Mouse (Mus musculus): ENCODE measurements around the gene Adgre5. TPM values are rescaled to one million over a fixed set of nuclear protein-coding genes. Genes with fewer than 3 reads are reported as not detected.
A peak's percentile ranks its signal among the peaks of the same experiment; 100 is the strongest.

Adgre5 gene
- total and polyA plus RNA-seq, 2 experiments from 2014 or later, result 9.2 to 9.9 TPM

GRCm38 (mm10) chr8:83736681-83737080 lies 4.4 kb downstream of the Adgre5 start:
- Histone ChIP-seq H3K4me2 (ENCODE audit: low read depth) (no peak overlapping the region), H3K9me3 (ENCODE audit: low read length) (no peaks in the 10 kb centered on the region), H3K9ac (no peak overlapping the region), H3K36me3 (ENCODE audit: insufficient read depth) (no peaks in the 10 kb centered on the region), H3K27ac (ENCODE audit: low read depth, low read length) (no peak overlapping the region), H3K27me3 (ENCODE audit: insufficient read depth, low read length) (peaks cover 13% of the 10 kb centered on the region), H3K4me3 (ENCODE audit: low read depth, low read length) (no peak overlapping the region), H3K4me1 (ENCODE audit: insufficient read depth) (no peaks in the 10 kb centered on the region)
- TF ChIP-seq CTCF (IDR thresholded peaks at IDR 0.05; ENCODE audit: low read depth), result no peak
- ATAC-seq (no peak), DNase-seq (no peak)
- 94% methylated on average over 4 of the region's 4 CpGs for WGBS

GRCm38 (mm10) chr8:83732919-83733318 lies 8.2 kb downstream of the Adgre5 start:
- Histone ChIP-seq H3K4me2 (ENCODE audit: low read depth) (no peak overlapping the region), H3K27ac (ENCODE audit: low read depth, low read length) (no peak overlapping the region), H3K9me3 (ENCODE audit: low read length) (no peaks in the 10 kb centered on the region), H3K4me1 (ENCODE audit: insufficient read depth) (no peaks in the 10 kb centered on the region), H3K36me3 (ENCODE audit: insufficient read depth) (no peaks in the 10 kb centered on the region), H3K27me3 (ENCODE audit: insufficient read depth, low read length) (no peaks in the 10 kb centered on the region), H3K4me3 (ENCODE audit: low read depth, low read length) (no peak overlapping the region), H3K9ac (no peak overlapping the region)
- WGBS, result 78% methylated on average over 6 of the region's 6 CpGs
- no peak for TF ChIP-seq CTCF (IDR thresholded peaks at IDR 0.05; ENCODE audit: low read depth)
- DNase-seq, result no peak
- ATAC-seq, result no peak

- H3K4me2 ChIP-seq (ENCODE audit: low read depth), result no peak overlapping the region
- no peak overlapping the region for H3K4me3 ChIP-seq (ENCODE audit: low read depth, low read length)
- no peak for ATAC-seq
- no peak for DNase-seq
- WGBS, result 71% methylated on average over 5 of the region's 5 CpGs
- H3K27ac ChIP-seq (ENCODE audit: low read depth, low read length), result no peak overlapping the region
- no peak overlapping the region for H3K9ac ChIP-seq
- no peaks in the 10 kb centered on the region for H3K36me3 ChIP-seq (ENCODE audit: insufficient read depth)
- H3K27me3 ChIP-seq (ENCODE audit: insufficient read depth, low read length), result no peaks in the 10 kb centered on the region
- H3K4me1 ChIP-seq (ENCODE audit: insufficient read depth), result no peaks in the 10 kb centered on the region
- no peaks in the 10 kb centered on the region for H3K9me3 ChIP-seq (ENCODE audit: low read length)
- no peak for TF ChIP-seq CTCF (IDR thresholded peaks at IDR 0.05; ENCODE audit: low read depth)
These were observed 9.2 kb downstream of the Adgre5 start for GRCm38 (mm10) chr8:83731906-83732305.

- no peaks in the 10 kb centered on the region for H3K4me1 ChIP-seq (ENCODE audit: insufficient read depth)
- peak; percentile 56 for TF ChIP-seq CTCF (IDR thresholded peaks at IDR 0.05; ENCODE audit: low read depth)
- H3K36me3 ChIP-seq (ENCODE audit: insufficient read depth), result peaks cover 18% of the 10 kb centered on the region
- 82% methylated on average over 11 of the region's 11 CpGs for WGBS
- ATAC-seq (0 out of 2 replicates have a peak, but pooled peaks have one; percentile 38), DNase-seq (no peak)
- no peaks in the 10 kb centered on the region for H3K9me3 ChIP-seq (ENCODE audit: low read length)
- no peak overlapping the region for H3K27ac ChIP-seq (ENCODE audit: low read depth, low read length)
- H3K27me3 ChIP-seq (ENCODE audit: insufficient read depth, low read length), result no peaks in the 10 kb centered on the region
- H3K4me3 ChIP-seq (ENCODE audit: low read depth, low read length), result no peak overlapping the region
- H3K9ac ChIP-seq, result no peak overlapping the region
- no peak overlapping the region for H3K4me2 ChIP-seq (ENCODE audit: low read depth)
These were observed 11.9 kb downstream of the Adgre5 start for GRCm38 (mm10) chr8:83729009-83729807.

GRCm38 (mm10) chr8:83725521-83726102 lies 15.5 kb downstream of the Adgre5 start:
- DNase-seq (no peak), ATAC-seq (no peak)
- 95% methylated on average over 8 of the region's 8 CpGs for WGBS
- Histone ChIP-seq H3K27ac (ENCODE audit: low read depth, low read length) (no peak overlapping the region), H3K27me3 (ENCODE audit: insufficient read depth, low read length) (no peaks in the 10 kb centered on the region), H3K4me3 (ENCODE audit: low read depth, low read length) (no peak overlapping the region), H3K4me1 (ENCODE audit: insufficient read depth) (no peaks in the 10 kb centered on the region), H3K36me3 (ENCODE audit: insufficient read depth) (peaks cover 54% of the 10 kb centered on the region), H3K9me3 (ENCODE audit: low read length) (no peaks in the 10 kb centered on the region), H3K4me2 (ENCODE audit: low read depth) (no peak overlapping the region), H3K9ac (no peak overlapping the region)
- TF ChIP-seq CTCF (IDR thresholded peaks at IDR 0.05; ENCODE audit: low read depth), result no peak

GRCm38 (mm10) chr8:83724697-83725482 lies 16.2 kb downstream of the Adgre5 start:
- Histone ChIP-seq H3K9ac (no peak overlapping the region), H3K4me3 (ENCODE audit: low read depth, low read length) (no peak overlapping the region), H3K27me3 (ENCODE audit: insufficient read depth, low read length) (no peaks in the 10 kb centered on the region), H3K4me2 (ENCODE audit: low read depth) (no peak overlapping the region), H3K9me3 (ENCODE audit: low read length) (no peaks in the 10 kb centered on the region), H3K36me3 (ENCODE audit: insufficient read depth) (peaks cover 61% of the 10 kb centered on the region), H3K27ac (ENCODE audit: low read depth, low read length) (no peak overlapping the region), H3K4me1 (ENCODE audit: insufficient read depth) (no peaks in the 10 kb centered on the region)
- peak; percentile 73 for DNase-seq
- TF ChIP-seq CTCF (IDR thresholded peaks at IDR 0.05; ENCODE audit: low read depth), result peak; percentile 95
- peak; percentile 84 for ATAC-seq
- WGBS, result 41% methylated on average over 15 of the region's 15 CpGs

All from forebrain, postnatal 0 days (tissue).